Mouse (Mus musculus) embryonic fibroblast, embryonic 13.5 days (primary cell): ENCODE measurements around the gene Gm6676. TPM values are rescaled to one million over a fixed set of nuclear protein-coding genes. Genes with fewer than 3 reads are reported as not detected.
A peak's percentile ranks its signal among the peaks of the same experiment; 100 is the strongest.
"Not testable (repeated sequence)": the region's sequence is repeated elsewhere in the genome, so short reads cannot be mapped to it uniquely, and the experiment has no call there.

Source experiments
- H3K27ac ChIP-seq: 2 replicates; pipeline ENCODE4 v1.5.1; 2012; ENCODE audit warnings: low read length, control low read depth, inconsistent platforms; ENCODE audit not compliant: insufficient read depth
- H3K4me1 ChIP-seq: 2 replicates; pipeline ENCODE4 v1.6.1; 2011; ENCODE audit warnings: low read length; ENCODE audit not compliant: control insufficient read depth, insufficient read depth
- H3K4me3 ChIP-seq: 2 replicates; pipeline ENCODE4 v1.5.1; 2011; ENCODE audit warnings: mild to moderate bottlenecking, control low read depth, low read length; ENCODE audit not compliant: insufficient read depth
- polyA plus RNA-seq: library from polyadenylated mRNA; stranded (reverse); fragments of >200 nt; gene quantifications from 2 replicates; pipeline ENCODE4 v1.2.4, GENCODE M21; 2011; ENCODE audit warnings: low read depth; ENCODE audit not compliant: missing spikeins, insufficient read length

Gm6676 gene
- polyA plus RNA-seq = not detected in 2 replicates

GRCm38 (mm10) chr14:7125312-7125711 lies at the start of gene Gm6676:
Gene Gm6676, minus strand, starts transcription at chr14:7125412.
- not testable (repeated sequence) for H3K27ac ChIP-seq, H3K4me3 ChIP-seq, H3K4me1 ChIP-seq

GRCm38 (mm10) chr14:7174483-7174971 lies 49.3 kb upstream of the Gm6676 start, which contains the start of gene Gm3512:
Gene Gm3512, minus strand, starts transcription at chr14:7174533.
- not testable (repeated sequence) for H3K27ac ChIP-seq, H3K4me1 ChIP-seq, H3K4me3 ChIP-seq

GRCm38 (mm10) chr14:7105124-7105802 lies 19.9 kb downstream of the Gm6676 start:
- H3K27ac ChIP-seq, H3K4me1 ChIP-seq: not testable (repeated sequence)
- H3K4me3 ChIP-seq = peak overlapping the region; percentile 53

GRCm38 (mm10) chr14:7100521-7100920 lies 24.7 kb downstream of the Gm6676 start, which contains the start of gene Gm3696:
Gene Gm3696, minus strand, starts transcription at chr14:7100621.
- not testable (repeated sequence) for H3K4me1 ChIP-seq, H3K4me3 ChIP-seq, H3K27ac ChIP-seq

Other genes starting within 250 kb of the Gm6676 start
- 0.27 TPM in 1 of 2 replicates, not detected in the other for gene Gm3667, start 235.4 kb downstream of the Gm6676 start, polyA plus RNA-seq
- gene Gm6356, start 151.6 kb downstream of the Gm6676 start, polyA plus RNA-seq = not detected in 2 replicates
- gene Gm10406, start 98.0 kb downstream of the Gm6676 start, polyA plus RNA-seq = not detected in 2 replicates
- not detected in 2 replicates for gene Gm3685, start 80.4 kb downstream of the Gm6676 start, polyA plus RNA-seq
- not detected in 2 replicates for gene Gm3696, start 24.8 kb downstream of the Gm6676 start, polyA plus RNA-seq
- 0.95 and 3.2 TPM in 2 replicates for gene Gm3512, start 49.1 kb upstream of the Gm6676 start, polyA plus RNA-seq
- not detected in 2 replicates for gene Gm16434, start 69.1 kb upstream of the Gm6676 start, polyA plus RNA-seq
- gene Gm3727, start 139.3 kb upstream of the Gm6676 start, polyA plus RNA-seq = not detected in 2 replicates
- not detected in 2 replicates for gene Gm3739, start 189.6 kb upstream of the Gm6676 start, polyA plus RNA-seq
- gene Gm5797, start 207.0 kb upstream of the Gm6676 start, polyA plus RNA-seq = not detected in 2 replicates
- gene Gm8374, start 239.7 kb upstream of the Gm6676 start, polyA plus RNA-seq = not detected in 2 replicates